Mouse (Mus musculus) small intestine, adult 2 months (tissue): ENCODE data around the gene Gm38431.

Source experiments
- CTCF ChIP-seq: fragments of 200-500 bp; IDR thresholded peaks from 2 replicates; pipeline ENCODE4 v1.5.1; 2012; ENCODE audit warnings: low read depth, mild to moderate bottlenecking, control low read depth, inconsistent platforms, low read length, moderate library complexity, mixed read lengths; ENCODE audit not compliant: insufficient replicate concordance, insufficient read length; ENCODE audit errors: extremely low read depth
- POLR2A ChIP-seq: fragments of 200-500 bp; IDR thresholded peaks from 2 replicates; pipeline ENCODE4 v1.6.1; 2012; ENCODE audit warnings: low read depth, mild to moderate bottlenecking, control low read depth, inconsistent platforms, low read length, moderate library complexity

GRCm38 (mm10) chr9:21022288-21022687 is 69.5 kb downstream of the Gm38431 start:
- TF ChIP-seq CTCF (no peak), POLR2A (no peak)
